Mouse (Mus musculus) intestine, embryonic 14.5 days (tissue): Measurements from ENCODE around the gene Hhatl. TPM values are rescaled to one million over a fixed set of nuclear protein-coding genes. Genes with fewer than 3 reads are reported as not detected.
A peak's percentile ranks its signal among the peaks of the same experiment; 100 is the strongest.

Experiments
- ATAC-seq: fragments of 200-750 bp; cut with Nextera tagmentation; replicated peaks from 2 replicates; pipeline ENCODE4 v1.8.0; 2017; ENCODE audit warnings: low read depth, moderate number of reproducible peaks, moderate TSS enrichment, moderate library complexity; ENCODE audit not compliant: low FRiP score, low TSS enrichment
- DNase-seq: peaks from one replicate; pipeline ENCODE4 v3.0.0-alpha.2; 2018; ENCODE audit warnings: low spot score
- H3K27ac ChIP-seq: fragments of 300-500 bp; sonication (generic); 2 replicates; pipeline ENCODE4 v1.5.1; 2014; ENCODE audit warnings: low read depth, mild to moderate bottlenecking, control low read depth
- H3K27me3 ChIP-seq: fragments of 300-500 bp; sonication (generic); replicated peaks from 2 replicates; pipeline ENCODE4 v1.6.1; 2014; ENCODE audit warnings: low read length, control low read depth; ENCODE audit not compliant: control insufficient read depth, insufficient read depth
- H3K36me3 ChIP-seq: fragments of 300-500 bp; sonication (generic); 2 replicates; pipeline ENCODE4 v1.6.1; 2014; ENCODE audit warnings: low read length, control low read depth; ENCODE audit not compliant: control insufficient read depth, insufficient read depth
- H3K4me1 ChIP-seq: fragments of 300-500 bp; sonication (generic); replicated peaks from 2 replicates; pipeline ENCODE4 v1.6.1; 2014; ENCODE audit warnings: low read length, control low read depth, mixed read lengths; ENCODE audit not compliant: control insufficient read depth, insufficient read depth
- H3K4me2 ChIP-seq: fragments of 300-500 bp; sonication (generic); 2 replicates; pipeline ENCODE4 v1.6.1; 2014; ENCODE audit warnings: low read length
- H3K4me3 ChIP-seq: fragments of 300-500 bp; sonication (generic); 2 replicates; pipeline ENCODE4 v1.5.1; 2014; ENCODE audit warnings: low read depth, low read length, control low read depth, mixed read lengths
- H3K9ac ChIP-seq: fragments of 300-500 bp; sonication (generic); 2 replicates; pipeline ENCODE4 v1.6.1; 2014; ENCODE audit warnings: mild to moderate bottlenecking, low read length
- H3K9me3 ChIP-seq: fragments of 300-500 bp; sonication (generic); 2 replicates; pipeline ENCODE4 v1.6.1; 2016; ENCODE audit warnings: low read length, control low read depth; ENCODE audit not compliant: control insufficient read depth
- WGBS: fragments of 180-500 bp; shearing (Covaris S2); extraction: QIAGEN DNeasy Blood & Tissue Kit; methylation state at CpG from one replicate; pipeline ENCODE4 v1.1.7; 2014; 5-methylcytosine and 5-hydroxymethylcytosine counted together
- polyA plus RNA-seq: library from polyadenylated mRNA; unstranded; fragments of >200 nt; fragmentation: Nextera tagmentation; extraction: Ambion mirVana; gene quantifications from 2 replicates; pipeline ENCODE4 v1.2.1, GENCODE M21; 2014

Gene Hhatl
- polyA plus RNA-seq, 1 experiment from 2014 or later, result 2.4 TPM

DNA sequence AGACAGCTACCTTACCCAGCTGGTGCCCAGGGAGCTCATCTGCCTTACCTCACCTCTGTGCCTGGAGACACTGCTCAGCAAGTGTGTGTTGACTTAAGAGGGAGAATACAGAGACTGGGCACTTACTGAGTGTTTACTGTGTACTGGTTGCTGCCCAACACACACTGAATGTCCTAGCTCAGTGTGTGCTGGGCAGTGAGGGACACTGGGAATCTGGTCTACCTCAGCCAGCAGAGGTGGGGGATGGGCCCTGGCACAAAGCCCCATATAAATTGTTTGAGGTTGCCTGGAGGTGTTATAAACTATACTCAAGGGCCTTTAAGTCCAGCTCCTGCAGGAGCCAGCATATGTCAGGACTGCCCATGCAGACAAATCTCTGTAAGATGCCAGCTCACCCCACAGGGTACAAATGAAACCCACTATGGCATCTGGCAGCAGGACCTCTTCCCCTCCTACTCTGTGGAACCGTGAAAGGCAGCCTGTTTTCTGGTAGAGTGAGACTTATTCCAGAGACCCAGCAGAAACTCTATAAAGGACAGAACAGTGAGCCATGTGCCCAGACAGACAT is 2.7 kb upstream of the Hhatl start:
- Histone ChIP-seq H3K9me3 (no peaks in the 10 kb centered on the region), H3K27me3 (no peaks in the 10 kb centered on the region), H3K9ac (no peak overlapping the region), H3K27ac (no peak overlapping the region), H3K4me3 (no peak overlapping the region), H3K4me2 (no peak overlapping the region), H3K36me3 (no peaks in the 10 kb centered on the region), H3K4me1 (peaks cover 4% of the 10 kb centered on the region; the same call in 1 of the 2 replicates)
- DNase-seq (no peak), ATAC-seq (no peak)
- WGBS, result 40% methylated on average over 1 of the region's 1 CpGs

DNA sequence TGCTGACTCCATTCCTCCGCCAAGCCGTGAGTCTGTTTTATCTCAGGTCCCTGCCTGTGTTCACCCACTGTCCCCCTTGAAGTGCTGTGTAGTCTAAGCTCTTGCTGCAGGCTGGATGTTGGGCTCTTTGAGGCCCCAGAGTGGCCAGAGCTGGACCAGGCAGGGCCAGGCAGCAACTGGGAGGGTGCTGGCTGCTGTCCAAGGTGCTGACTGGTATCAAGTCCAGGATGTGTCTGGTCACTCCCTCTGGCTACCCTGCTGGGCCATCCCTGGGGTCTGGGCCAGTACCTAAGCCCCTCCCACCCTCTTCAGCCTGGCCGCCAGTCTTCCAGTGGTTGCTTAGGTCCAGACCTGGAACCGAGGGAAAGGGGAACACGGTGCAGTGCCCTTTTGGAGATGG is 1.1 kb downstream of the Hhatl start:
- H3K27me3 ChIP-seq, result no peaks in the 10 kb centered on the region
- WGBS, result 11% methylated on average over 5 of the region's 5 CpGs
- peaks cover 4% of the 10 kb centered on the region; the same call in 1 of the 2 replicates for H3K4me1 ChIP-seq
- H3K4me3 ChIP-seq, result no peak overlapping the region
- DNase-seq (peak; percentile 89), ATAC-seq (peak; percentile 27)
- no peaks in the 10 kb centered on the region for H3K9me3 ChIP-seq
- no peak overlapping the region for H3K4me2 ChIP-seq
- peak overlapping the region; percentile 11; the same call in 1 of the 2 replicates for H3K27ac ChIP-seq
- no peaks in the 10 kb centered on the region for H3K36me3 ChIP-seq
- no peak overlapping the region for H3K9ac ChIP-seq

- Histone ChIP-seq H3K27me3 (no peaks in the 10 kb centered on the region), H3K4me1 (0 out of 2 replicates have a peak, but pooled peaks cover under 1% of the 10 kb centered on the region), H3K9ac (no peak overlapping the region), H3K9me3 (no peaks in the 10 kb centered on the region), H3K36me3 (no peaks in the 10 kb centered on the region), H3K4me3 (no peak overlapping the region), H3K27ac (no peak overlapping the region), H3K4me2 (no peak overlapping the region)
- DNase-seq (no peak), ATAC-seq (no peak)
- WGBS, result 82% methylated on average over 2 of the region's 2 CpGs
Measured at GRCm38 (mm10) chr9:121786359-121786758, 5.9 kb downstream of the Hhatl start.

DNA sequence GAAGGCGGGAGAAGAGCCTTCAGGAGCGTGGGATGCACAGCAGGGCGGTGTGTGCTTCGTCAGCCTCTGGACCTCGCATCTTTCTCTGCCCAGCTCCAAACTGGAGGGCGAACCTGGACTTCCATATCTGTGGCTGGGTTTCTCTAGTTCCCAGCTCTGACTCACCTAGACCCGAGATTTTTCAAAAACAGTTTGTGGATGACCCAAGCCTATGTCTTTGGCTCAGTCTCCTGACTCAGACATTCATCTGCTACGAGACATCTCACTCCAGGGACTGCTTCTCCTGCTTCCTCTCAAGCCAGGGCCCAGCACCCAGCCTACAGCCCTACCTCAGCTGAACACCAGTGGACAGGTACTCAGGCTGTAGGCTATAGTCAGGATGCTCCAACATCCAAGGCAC is 7.0 kb downstream of the Hhatl start:
- no peaks in the 10 kb centered on the region for H3K36me3 ChIP-seq
- H3K4me3 ChIP-seq, result no peak overlapping the region
- ATAC-seq (no peak), DNase-seq (no peak)
- no peak overlapping the region for H3K9ac ChIP-seq
- no peaks in the 10 kb centered on the region for H3K4me1 ChIP-seq
- no peak overlapping the region for H3K4me2 ChIP-seq
- no peak overlapping the region for H3K27ac ChIP-seq
- H3K9me3 ChIP-seq, result no peaks in the 10 kb centered on the region
- H3K27me3 ChIP-seq, result no peaks in the 10 kb centered on the region
- WGBS, result 81% methylated on average over 8 of the region's 8 CpGs

DNA sequence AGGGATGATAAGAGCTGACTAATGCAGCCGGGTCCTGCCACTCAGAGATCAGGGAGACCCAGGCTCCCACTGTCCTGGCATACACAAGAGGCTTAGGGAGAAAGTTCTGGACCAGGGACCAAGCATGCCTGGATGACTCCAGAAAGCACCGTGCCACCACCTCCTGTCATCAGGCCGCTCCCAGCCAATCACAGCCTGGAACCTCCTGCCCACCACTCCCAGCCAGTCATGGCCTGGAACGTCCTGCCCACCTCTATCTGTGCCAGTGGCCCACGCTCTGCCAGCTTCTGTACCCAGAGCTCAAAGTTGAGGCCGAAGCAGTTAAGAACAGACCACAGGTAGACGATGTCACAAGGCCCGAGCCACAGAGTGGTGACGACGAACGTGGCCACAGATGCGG is 7.5 kb downstream of the Hhatl start:
- Histone ChIP-seq H3K4me3 (no peak overlapping the region), H3K27me3 (no peaks in the 10 kb centered on the region), H3K36me3 (no peaks in the 10 kb centered on the region), H3K9me3 (no peaks in the 10 kb centered on the region), H3K4me1 (no peaks in the 10 kb centered on the region), H3K4me2 (no peak overlapping the region), H3K9ac (no peak overlapping the region), H3K27ac (no peak overlapping the region)
- DNase-seq (no peak), ATAC-seq (no peak)
- WGBS, result 85% methylated on average over 12 of the region's 12 CpGs

- ATAC-seq, result peak; percentile 30; the same call in 1 of the 2 replicates
- H3K4me2 ChIP-seq, result peak overlapping the region; percentile 65
- peaks cover 9% of the 10 kb centered on the region; the same call in 1 of the 2 replicates for H3K4me1 ChIP-seq
- no peaks in the 10 kb centered on the region for H3K36me3 ChIP-seq
- peak; percentile 74 for DNase-seq
- H3K9me3 ChIP-seq, result no peaks in the 10 kb centered on the region
- H3K9ac ChIP-seq, result 0 out of 2 replicates have a peak overlapping the region, but pooled peaks have one; percentile 13
- H3K27ac ChIP-seq, result no peak overlapping the region
- H3K27me3 ChIP-seq, result peaks cover 37% of the 10 kb centered on the region
- peak overlapping the region; percentile 23 for H3K4me3 ChIP-seq
- WGBS, result 13% methylated on average over 54 of the region's 54 CpGs
Measured at GRCm38 (mm10) chr9:121778066-121778624, 14.2 kb downstream of the Hhatl start.

DNA sequence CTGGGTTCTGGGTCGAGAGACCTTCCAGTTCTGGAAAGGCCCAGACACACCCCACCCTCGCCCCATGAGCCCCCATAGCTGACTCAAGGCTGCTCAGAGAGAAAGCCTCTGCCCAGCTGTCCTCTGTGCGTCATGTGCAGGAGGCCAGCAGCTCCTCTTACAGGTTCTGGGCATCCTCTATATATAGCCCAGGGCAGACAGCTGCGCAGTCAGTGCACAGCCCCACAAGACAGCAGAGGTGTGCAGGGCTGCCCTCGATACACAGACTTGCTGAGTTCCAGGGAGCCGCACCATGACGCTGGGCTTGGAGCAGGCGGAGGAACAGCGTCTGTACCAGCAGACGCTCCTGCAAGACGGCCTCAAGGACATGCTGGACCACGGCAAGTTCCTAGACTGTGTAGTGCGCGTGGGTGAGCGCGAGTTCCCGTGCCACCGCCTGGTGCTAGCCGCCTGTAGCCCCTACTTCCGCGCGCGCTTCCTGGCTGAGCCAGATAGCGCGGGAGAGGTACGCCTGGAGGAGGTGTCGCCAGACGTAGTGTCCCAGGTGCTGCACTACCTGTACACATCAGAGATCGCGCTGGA is 14.7 kb downstream of the Hhatl start, which contains the start of gene Klhl40:
Gene Klhl40, plus strand, starts transcription at position 124 of the 582 bp plus-strand sequence.
- Histone ChIP-seq H3K9ac (0 out of 2 replicates have a peak within 1 kb of the TSS, but pooled peaks have one; percentile 13), H3K27ac (no peak within 1 kb of the TSS), H3K4me3 (peak within 1 kb of the TSS; percentile 23), H3K4me1 (peaks cover 9% of the 10 kb centered on the region; the same call in 1 of the 2 replicates), H3K36me3 (no peaks in the 10 kb centered on the region), H3K4me2 (peak within 1 kb of the TSS; percentile 65), H3K9me3 (no peaks in the 10 kb centered on the region), H3K27me3 (peaks cover 37% of the 10 kb centered on the region)
- ATAC-seq, result peak; percentile 57; the same call in 1 of the 2 replicates
- no peak for DNase-seq
- WGBS, result 18% methylated on average over 30 of the region's 30 CpGs

GRCm38 (mm10) chr9:121776511-121776910 is 15.8 kb downstream of the Hhatl start:
- Histone ChIP-seq H3K27me3 (peaks cover 37% of the 10 kb centered on the region), H3K9ac (no peak overlapping the region), H3K4me3 (no peak overlapping the region), H3K4me1 (peaks cover 9% of the 10 kb centered on the region; the same call in 1 of the 2 replicates), H3K36me3 (no peaks in the 10 kb centered on the region), H3K4me2 (no peak overlapping the region), H3K27ac (no peak overlapping the region), H3K9me3 (no peaks in the 10 kb centered on the region)
- DNase-seq (no peak), ATAC-seq (no peak)
- WGBS, result 80% methylated on average over 7 of the region's 7 CpGs
